In the genomic region with DNA sequence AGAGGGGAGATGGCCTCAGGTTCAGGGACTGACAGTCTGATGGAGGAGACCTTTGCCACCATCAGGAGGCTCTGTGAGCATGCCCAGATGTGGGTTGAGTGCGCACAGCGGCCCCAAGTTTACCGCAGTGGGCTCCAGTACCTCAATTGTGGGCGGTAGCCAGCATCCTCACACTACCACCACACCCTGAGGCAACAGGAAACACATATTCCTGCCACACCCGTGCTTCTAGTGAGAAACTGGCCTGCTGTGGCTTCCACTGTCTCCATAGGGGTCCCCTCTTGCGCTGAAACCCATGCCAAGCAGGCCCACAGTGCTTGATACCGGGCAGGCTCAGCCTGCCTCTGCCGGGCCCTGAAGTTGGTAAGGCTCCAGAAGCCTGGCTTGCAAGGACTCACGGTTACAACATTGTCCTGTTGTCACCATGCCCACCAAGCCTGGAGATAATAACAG, we compare ENCODE assay signal across 8 mouse cellular contexts. TPM values are rescaled to one million over a fixed set of nuclear protein-coding genes. Genes with fewer than 3 reads are reported as not detected.
DNase-seq lines count a peak whose midpoint lies in the region; ATAC-seq lines count a peak whose summit lies in the region.

No protein-coding gene starts in this region.

- H3K27ac ChIP-seq in embryonic facial prominence, embryonic 10.5 days (replicated peaks), result peak overlapping the region; percentile 80
- H3K27ac ChIP-seq in intestine, embryonic 14.5 days (ENCODE audit: low read depth), result peak overlapping the region; percentile 48

- no peaks in the 10 kb centered on the region for H3K9me3 ChIP-seq in embryonic facial prominence, embryonic 10.5 days
- H3K9me3 ChIP-seq in intestine, embryonic 14.5 days (ENCODE audit: control insufficient read depth, low read length), result no peaks in the 10 kb centered on the region

- peak overlapping the region; percentile 24; the same call in 1 of the 2 replicates for H3K4me2 ChIP-seq in intestine, embryonic 14.5 days (ENCODE audit: low read length)

- H3K27me3 ChIP-seq in embryonic facial prominence, embryonic 10.5 days (replicated peaks; ENCODE audit: low read depth, poor library complexity, severe bottlenecking), result peaks cover 4% of the 10 kb centered on the region
- no peaks in the 10 kb centered on the region for H3K27me3 ChIP-seq in intestine, embryonic 14.5 days (replicated peaks; ENCODE audit: control insufficient read depth, insufficient read depth, low read length)

- no peak overlapping the region for H3K9ac ChIP-seq in intestine, embryonic 14.5 days (ENCODE audit: low read length)

- peaks cover 72% of the 10 kb centered on the region for H3K4me1 ChIP-seq in embryonic facial prominence, embryonic 10.5 days
- H3K4me1 ChIP-seq in intestine, embryonic 14.5 days (replicated peaks; ENCODE audit: control insufficient read depth, insufficient read depth, low read length), result peaks cover 21% of the 10 kb centered on the region

- DNase-seq in spleen, postnatal 10 days (ENCODE audit: low spot score in 2 of 2), result peak; percentile 44 to 69
- DNase-seq in spleen, postnatal 14 days (ENCODE audit: low spot score in 2 of 2), result no peak
- no peak for DNase-seq in embryonic facial prominence, embryonic 10.5 days (ENCODE audit: low spot score)
- DNase-seq in intestine, embryonic 14.5 days (ENCODE audit: low spot score), result peak; percentile 76
- peak; percentile 69 for DNase-seq in lung, postnatal 25 days (ENCODE audit: low spot score)
- no peak for DNase-seq in frontal cortex, postnatal 25 days (ENCODE audit: low spot score in 2 of 2)
- no peak for DNase-seq in retina, postnatal 1 day
- DNase-seq in right cerebral cortex, postnatal 25 days, result no peak

- WGBS in embryonic facial prominence, embryonic 10.5 days, result 50% methylated on average over 9 of the region's 9 CpGs
- WGBS in intestine, embryonic 14.5 days, result 46% methylated on average over 9 of the region's 9 CpGs

- H3K4me3 ChIP-seq in embryonic facial prominence, embryonic 10.5 days, result peak overlapping the region; percentile 40
- no peak overlapping the region for H3K4me3 ChIP-seq in intestine, embryonic 14.5 days (ENCODE audit: low read depth, low read length)

- H3K36me3 ChIP-seq in embryonic facial prominence, embryonic 10.5 days (replicated peaks), result no peaks in the 10 kb centered on the region
- no peaks in the 10 kb centered on the region for H3K36me3 ChIP-seq in intestine, embryonic 14.5 days (ENCODE audit: control insufficient read depth, insufficient read depth, low read length)

- no peak; the same call in 1 of the 2 replicates for ATAC-seq in intestine, embryonic 14.5 days (replicated peaks; ENCODE audit: low FRiP score, low TSS enrichment, low read depth)

RNA-seq across cellular contexts. Expression of a gene that starts 30.6 kb away (rescaled TPM):
- 2.6 and 2.8 TPM in 2 replicates for polyA plus RNA-seq in embryonic facial prominence, embryonic 10.5 days (2016; fragmentation: Nextera tagmentation; extraction: Ambion mirVana)
- polyA plus RNA-seq in intestine, embryonic 14.5 days (2014; fragmentation: Nextera tagmentation; extraction: Ambion mirVana), result 2.2 and 3.6 TPM in 2 replicates

RNA-seq across cellular contexts. Expression of a gene that starts 33.2 kb away (rescaled TPM):
- polyA plus RNA-seq in embryonic facial prominence, embryonic 10.5 days (2016; fragmentation: Nextera tagmentation; extraction: Ambion mirVana), result 15.8 and 17.4 TPM in 2 replicates
- 15.0 and 16.6 TPM in 2 replicates for polyA plus RNA-seq in intestine, embryonic 14.5 days (2014; fragmentation: Nextera tagmentation; extraction: Ambion mirVana)

Comparison
In these comparisons a context has a peak if more than half of its experiments do, and no peak if none do; other contexts are left out.
1. DNase-seq: peak in spleen, postnatal 10 days (2 of 2), intestine, embryonic 14.5 days (single experiment) and lung, postnatal 25 days (single experiment); none in spleen, postnatal 14 days (0 of 2), embryonic facial prominence, embryonic 10.5 days (single experiment), frontal cortex, postnatal 25 days (0 of 2), retina, postnatal 1 day (single experiment) and right cerebral cortex, postnatal 25 days (single experiment).